Mouse (Mus musculus) myocyte (in vitro differentiated cells): Measurements from ENCODE around the gene Snx29.

Experiments
- MAX ChIP-seq: IDR thresholded peaks from one replicate; pipeline ENCODE4 v1.6.1; 2011; ENCODE audit warnings: low read depth, mild to moderate bottlenecking, control low read depth
- POLR2A ChIP-seq: IDR thresholded peaks from one replicate; pipeline ENCODE4 v1.6.1; 2011; ENCODE audit warnings: low read depth, mild to moderate bottlenecking, control low read depth, moderate library complexity; ENCODE audit not compliant: insufficient read length

DNA sequence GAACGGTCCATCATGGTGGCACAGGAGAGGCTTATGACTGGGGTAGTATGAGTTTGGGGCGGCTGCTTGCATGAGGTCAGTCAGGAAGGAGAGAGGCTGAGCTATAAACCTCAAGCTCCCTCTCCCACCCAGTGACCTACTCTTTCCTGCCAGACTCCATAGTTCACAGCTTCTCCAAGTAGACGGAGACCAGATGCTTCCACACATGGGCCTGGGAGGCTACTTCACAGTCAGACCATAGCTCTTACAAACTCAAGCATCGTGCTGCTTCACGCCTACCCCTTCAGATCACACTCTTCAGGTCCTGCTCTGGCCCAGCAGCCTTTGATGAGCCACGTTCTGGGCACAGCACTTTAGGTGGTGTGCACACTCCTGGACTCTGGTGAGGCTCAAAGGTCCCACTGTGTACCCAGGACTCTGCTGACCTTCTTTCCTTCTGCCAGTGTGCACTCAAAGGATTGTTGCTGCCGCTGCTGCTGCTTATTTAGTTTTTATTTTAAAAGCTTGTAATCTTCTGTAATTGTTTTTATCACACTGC lies 313.6 kb downstream of the Snx29 start:
- no peak for TF ChIP-seq POLR2A
- no peak for TF ChIP-seq MAX
